Mouse (Mus musculus): ENCODE data around the gene Agbl2. TPM values are rescaled to one million over a fixed set of nuclear protein-coding genes. Genes with fewer than 3 reads are reported as not detected.
"Not testable (repeated sequence)": the region's sequence is repeated elsewhere in the genome, so short reads cannot be mapped to it uniquely, and the experiment has no call there.

Agbl2 gene
- total RNA-seq, 2 experiments from 2014 or later, result 0.42 to 0.46 TPM

GRCm38 (mm10) chr2:90810751-90811150 lies 28.2 kb downstream of the Agbl2 start:
- intact Hi-C loops (cut with DNase I), result no loop called here
- no peak for DNase-seq

GRCm38 (mm10) chr2:90815266-90815665 lies 32.7 kb downstream of the Agbl2 start:
- intact Hi-C loops (cut with DNase I), result no loop called here
- DNase-seq, result no peak

GRCm38 (mm10) chr2:90816144-90816543 lies 33.6 kb downstream of the Agbl2 start:
- intact Hi-C loops (cut with DNase I), result no loop called here

GRCm38 (mm10) chr2:90818710-90819109 lies 36.2 kb downstream of the Agbl2 start:
- intact Hi-C loops (cut with DNase I), result no loop called here

More at GRCm38 (mm10) chr2:90816144-90816543, 33.6 kb downstream of the Agbl2 start:
- no peak for DNase-seq

GRCm38 (mm10) chr2:90820894-90821293 lies 38.4 kb downstream of the Agbl2 start:
- no peak for DNase-seq
- intact Hi-C loops (cut with DNase I), result no loop called here

More at GRCm38 (mm10) chr2:90818710-90819109, 36.2 kb downstream of the Agbl2 start:
- DNase-seq, result no peak

GRCm38 (mm10) chr2:90822978-90823377 lies 40.5 kb downstream of the Agbl2 start:
- DNase-seq, result no peak
- intact Hi-C loops (cut with DNase I), result no loop called here

GRCm38 (mm10) chr2:90823781-90824180 lies 41.3 kb downstream of the Agbl2 start:
- intact Hi-C loops (cut with DNase I), result no loop called here
- DNase-seq, result no peak

GRCm38 (mm10) chr2:90824528-90824927 lies 42.0 kb downstream of the Agbl2 start:
- intact Hi-C loops (cut with DNase I), result not testable (repeated sequence)

GRCm38 (mm10) chr2:90825515-90826172 lies 43.1 kb downstream of the Agbl2 start:
- intact Hi-C loops (cut with DNase I), result no loop called here
- no peak for DNase-seq

More at GRCm38 (mm10) chr2:90824528-90824927, 42.0 kb downstream of the Agbl2 start:
- not testable (repeated sequence) for DNase-seq

GRCm38 (mm10) chr2:90828739-90829138 lies 46.2 kb downstream of the Agbl2 start:
- no peak for DNase-seq
- intact Hi-C loops (cut with DNase I), result no loop called here

GRCm38 (mm10) chr2:90833502-90833901 lies 51.0 kb downstream of the Agbl2 start:
- intact Hi-C loops (cut with DNase I), result no loop called here
- DNase-seq, result no peak

GRCm38 (mm10) chr2:90838621-90839020 lies 56.1 kb downstream of the Agbl2 start:
- intact Hi-C loops (cut with DNase I), result no loop called here

GRCm38 (mm10) chr2:90843666-90844065 lies 61.1 kb downstream of the Agbl2 start:
- intact Hi-C loops (cut with DNase I), result no loop called here
- no peak for DNase-seq

More at GRCm38 (mm10) chr2:90838621-90839020, 56.1 kb downstream of the Agbl2 start:
- no peak for DNase-seq

GRCm38 (mm10) chr2:90844262-90844661 lies 61.7 kb downstream of the Agbl2 start:
- intact Hi-C loops (cut with DNase I), result no loop called here
- DNase-seq, result no peak

GRCm38 (mm10) chr2:90845234-90845633 lies 62.7 kb downstream of the Agbl2 start:
- intact Hi-C loops (cut with DNase I), result no loop called here
- DNase-seq, result no peak

GRCm38 (mm10) chr2:90846171-90846570 lies 63.6 kb downstream of the Agbl2 start:
- intact Hi-C loops (cut with DNase I), result no loop called here
- no peak for DNase-seq

GRCm38 (mm10) chr2:90846597-90846954 lies 64.0 kb downstream of the Agbl2 start:
- intact Hi-C loops (cut with DNase I), result no loop called here
- DNase-seq, result no peak

GRCm38 (mm10) chr2:90846955-90847680 lies 64.6 kb downstream of the Agbl2 start, which contains the start of gene Mtch2:
Gene Mtch2, plus strand, starts transcription at chr2:90847155.
- peak; percentile 98 to 99 for DNase-seq
- intact Hi-C loops (cut with DNase I), result no loop called here

- no peak for DNase-seq
- intact Hi-C loops (cut with DNase I), result no loop called here
These were observed 65.1 kb downstream of the Agbl2 start for GRCm38 (mm10) chr2:90847681-90848050.

GRCm38 (mm10) chr2:90848331-90848730 lies 65.8 kb downstream of the Agbl2 start:
- intact Hi-C loops (cut with DNase I), result no loop called here
- DNase-seq, result no peak

GRCm38 (mm10) chr2:90850401-90850800 lies 67.9 kb downstream of the Agbl2 start:
- intact Hi-C loops (cut with DNase I), result no loop called here

GRCm38 (mm10) chr2:90861486-90861885 lies 79.0 kb downstream of the Agbl2 start:
- intact Hi-C loops (cut with DNase I), result no loop called here
- no peak for DNase-seq

More at GRCm38 (mm10) chr2:90850401-90850800, 67.9 kb downstream of the Agbl2 start:
- DNase-seq, result no peak
